Mouse (Mus musculus): Measurements from ENCODE around the gene Ncapd3.

GRCm38 (mm10) chr9:27043892-27044291 lies 13.9 kb downstream of the Ncapd3 start:
- TF ChIP-seq EP300 (IDR thresholded peaks at IDR 0.05; ENCODE audit: low read depth) (no peak), CTCF (IDR thresholded peaks at IDR 0.05; ENCODE audit: low read depth) (no peak)

All from liver, embryonic 14.5 days (tissue).